Mouse (Mus musculus) CH12.LX (cell line): Measurements from ENCODE around the gene Ankub1.

Experiments
- CHD2 ChIP-seq: IDR thresholded peaks from 2 replicates; pipeline ENCODE4 v1.6.1; 2011; ENCODE audit warnings: low read length, improper control_type of control experiment
- CTCF ChIP-seq, 2 experiments: IDR thresholded peaks in 1 of 2; conservative IDR thresholded peaks in 1 of 2; 2 replicates each; pipeline ENCODE4 v1.5.1; 2011 to 2012; ENCODE audit warnings: low read depth in 2 of 2, low read length in 2 of 2, improper control_type of control experiment in 1 of 2, inconsistent platforms in 1 of 2, mild to moderate bottlenecking in 1 of 2, moderate library complexity in 1 of 2
- JUN ChIP-seq: IDR thresholded peaks from 2 replicates; pipeline ENCODE4 v1.6.1; 2011; ENCODE audit warnings: low read depth, mild to moderate bottlenecking, low read length, improper control_type of control experiment, moderate library complexity; ENCODE audit not compliant: insufficient read depth
- MAFK ChIP-seq: IDR thresholded peaks from 2 replicates; pipeline ENCODE4 v1.6.1; 2011; ENCODE audit warnings: low read length, improper control_type of control experiment; ENCODE audit not compliant: insufficient replicate concordance
- MEF2A ChIP-seq: IDR thresholded peaks from 2 replicates; pipeline ENCODE4 v1.6.1; 2014; ENCODE audit warnings: low read depth, mild to moderate bottlenecking, inconsistent platforms, low read length, improper control_type of control experiment, borderline replicate concordance
- ZC3H11A ChIP-seq: IDR thresholded peaks from 2 replicates; pipeline ENCODE4 v1.6.1; 2012; ENCODE audit warnings: low read depth, mild to moderate bottlenecking, inconsistent platforms, low read length, improper control_type of control experiment

DNA sequence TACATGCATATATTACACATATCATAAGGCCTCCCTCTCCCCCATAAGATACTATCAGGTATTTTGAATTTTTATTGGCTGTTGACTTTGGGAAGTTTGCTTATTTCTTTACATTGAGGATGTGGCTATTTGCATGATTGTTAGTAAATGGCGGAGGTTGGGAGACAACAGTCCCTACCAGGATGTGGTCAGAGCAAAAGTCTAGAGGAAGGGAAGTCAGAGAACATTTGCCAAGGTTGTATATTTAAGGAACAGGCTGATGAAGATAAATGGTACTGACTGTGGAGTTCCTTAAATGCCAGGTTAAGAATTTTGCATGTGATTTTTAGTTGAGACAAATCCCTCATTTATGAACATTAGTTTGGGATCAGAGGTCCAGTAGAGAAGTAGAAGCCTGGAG, 47.2 kb upstream of the Ankub1 start:
- TF ChIP-seq MEF2A, result no peak
- no peak for TF ChIP-seq CTCF (conservative IDR thresholded peaks at IDR 0.05 in 1 of 2, IDR thresholded peaks at IDR 0.05 in 1 of 2; ENCODE audit: low read depth in 2 of 2, low read length in 2 of 2)
- TF ChIP-seq MAFK, result no peak
- TF ChIP-seq ZC3H11A, result no peak
- TF ChIP-seq CHD2, result no peak
- no peak for TF ChIP-seq JUN
